Mouse (Mus musculus): ENCODE measurements at regions not wholly inside any gene's neighbourhood (a gene's known extent, or its start where the extent isn't known, plus 50 kb on each side); places are given as distances from the start of the nearest gene placed in this dataset.

- TF ChIP-seq CTCF (IDR thresholded peaks at IDR 0.05; ENCODE audit: low read depth) (no peak), EP300 (optimal IDR thresholded peaks at IDR 0.05) (no peak)
These were observed 297.7 kb downstream of the Sec16b start for GRCm38 (mm10) chr1:157804229-157804628.
